Mouse (Mus musculus) spleen, embryonic (tissue): ENCODE measurements around the gene Neurod2.

Experiments used
- CTCF ChIA-PET: fragments of 350-600 bp; sonication (Branson Sonifier 250); formaldehyde crosslinking; loops from one replicate; lab custom pipeline; 2022; lab: Charles Lee

Neurod2 gene

DNA sequence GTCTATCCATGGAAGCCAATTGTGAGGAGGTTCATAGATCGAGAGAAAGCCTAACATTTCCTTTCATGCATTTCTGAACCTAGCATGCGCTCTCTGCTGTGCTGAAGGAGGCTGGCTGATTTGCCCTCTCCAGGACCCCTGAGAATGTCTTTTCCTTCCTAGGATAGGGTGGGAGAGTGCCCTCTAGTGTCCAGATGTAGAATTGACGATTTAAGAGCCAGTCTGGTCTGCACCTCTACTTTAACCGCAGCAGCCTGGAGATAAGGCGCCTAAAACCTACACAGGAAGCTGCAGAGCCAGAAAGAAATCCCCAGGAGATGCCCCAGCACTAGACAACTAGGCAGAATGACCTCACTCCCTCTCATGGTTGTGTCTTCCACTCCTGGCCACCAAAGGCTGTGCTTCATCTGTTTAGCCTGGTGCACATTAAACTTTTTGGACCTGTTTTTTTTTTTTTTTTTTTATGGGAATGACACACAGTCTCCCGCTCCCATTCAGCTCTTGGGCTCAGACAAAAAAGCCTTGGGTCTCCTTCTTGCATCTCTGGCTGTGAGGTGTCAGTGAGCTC lies 26.4 kb upstream of the Neurod2 start:
- CTCF ChIA-PET: interaction anchor here (0.6 to 1.4 kb wide), 5 partner anchors 9 to 1046 kb away, joined by 3 to 6 read pairs (median 5); no protein-coding TSS in a partner anchor

DNA sequence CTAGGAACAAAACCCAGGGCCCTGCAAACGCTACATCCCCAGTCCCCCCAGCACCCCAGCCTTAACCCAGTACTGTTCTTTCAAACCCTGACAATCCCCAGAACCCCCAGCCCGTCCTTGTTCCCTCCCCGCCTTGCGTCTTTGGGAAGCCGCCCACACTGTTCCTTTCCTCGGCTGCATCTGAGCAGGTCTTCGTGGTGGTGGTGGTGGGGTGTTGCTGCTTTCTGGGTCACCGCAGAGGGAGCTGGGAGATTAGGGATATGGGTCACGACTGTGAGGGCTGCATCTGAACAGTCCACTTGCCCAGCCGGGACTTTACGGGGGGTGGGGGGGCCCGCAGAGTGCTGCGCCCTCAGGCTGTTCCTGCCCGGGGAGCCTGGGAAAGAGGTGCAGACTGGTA lies 25.0 kb upstream of the Neurod2 start:
- CTCF ChIA-PET: interaction anchor here (0.6 kb wide), 1 partner anchor 556 kb away, joined by 8 read pairs; no protein-coding TSS in a partner anchor

DNA sequence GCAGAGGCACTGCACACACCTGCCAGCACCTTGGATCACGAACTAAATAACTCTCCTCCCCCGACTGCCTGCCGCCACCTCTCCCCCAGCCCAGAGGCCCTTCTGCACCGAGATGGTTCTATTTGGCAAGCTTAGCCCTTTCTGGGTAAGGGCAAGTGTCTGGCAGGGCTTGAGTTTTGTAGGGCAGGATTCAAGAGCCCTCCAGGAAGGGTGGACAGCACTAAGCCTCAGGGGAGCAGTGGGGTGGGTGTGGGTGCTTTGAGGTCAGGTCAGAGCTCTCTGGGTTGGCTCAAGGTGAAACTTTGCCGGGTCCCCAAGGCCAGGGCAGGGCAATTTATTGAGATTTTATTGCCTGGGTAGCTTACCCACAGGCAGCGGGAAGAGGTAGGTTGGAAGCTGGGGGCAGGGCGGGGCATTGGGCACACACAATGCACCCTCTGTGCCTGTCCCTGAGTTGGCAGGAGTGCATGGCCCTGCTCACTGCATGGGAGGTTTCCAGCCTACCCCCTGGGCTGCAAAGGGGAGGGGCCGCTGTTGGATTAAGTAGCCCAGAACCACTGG lies 24.3 kb upstream of the Neurod2 start:
- CTCF ChIA-PET: interaction anchor here (0.5 kb wide), 1 partner anchor 29 kb away, joined by 3 read pairs; no protein-coding TSS in a partner anchor

DNA sequence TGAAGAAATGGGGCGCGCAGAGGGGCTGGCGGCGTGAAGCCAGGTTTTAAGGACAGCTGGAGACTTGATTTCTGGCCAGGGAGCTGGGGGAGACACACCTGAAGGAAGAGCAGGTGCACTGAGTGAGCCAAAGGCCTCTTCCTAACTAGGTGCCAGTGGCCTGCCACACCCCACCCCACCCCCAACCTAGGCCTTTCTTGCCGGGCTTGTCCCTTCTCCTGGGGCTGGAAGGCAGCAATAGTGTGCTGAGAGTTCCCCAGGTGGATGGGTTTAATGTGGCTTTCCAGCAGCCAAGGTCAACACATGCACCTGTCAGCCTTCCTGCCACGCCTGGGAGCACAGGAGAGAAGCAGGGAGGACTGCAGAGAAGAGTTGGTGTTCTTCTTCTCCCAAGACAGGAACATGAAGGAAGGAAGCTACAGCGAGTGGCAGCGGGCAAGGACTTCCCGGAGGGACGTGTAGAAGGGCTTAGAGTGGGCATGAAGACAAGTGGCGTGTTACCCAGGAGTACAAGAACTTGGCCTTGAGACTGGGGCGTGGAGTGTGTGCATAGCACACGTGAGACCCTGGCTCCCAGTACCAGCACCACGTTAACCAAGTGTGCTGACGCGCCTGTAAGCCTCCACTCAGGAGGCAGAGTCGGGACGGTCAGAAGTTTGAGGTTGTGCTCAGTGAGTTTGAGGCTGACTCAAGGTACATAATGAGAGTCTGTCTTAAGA lies 23.0 kb upstream of the Neurod2 start:
- CTCF ChIA-PET: no interaction called here

DNA sequence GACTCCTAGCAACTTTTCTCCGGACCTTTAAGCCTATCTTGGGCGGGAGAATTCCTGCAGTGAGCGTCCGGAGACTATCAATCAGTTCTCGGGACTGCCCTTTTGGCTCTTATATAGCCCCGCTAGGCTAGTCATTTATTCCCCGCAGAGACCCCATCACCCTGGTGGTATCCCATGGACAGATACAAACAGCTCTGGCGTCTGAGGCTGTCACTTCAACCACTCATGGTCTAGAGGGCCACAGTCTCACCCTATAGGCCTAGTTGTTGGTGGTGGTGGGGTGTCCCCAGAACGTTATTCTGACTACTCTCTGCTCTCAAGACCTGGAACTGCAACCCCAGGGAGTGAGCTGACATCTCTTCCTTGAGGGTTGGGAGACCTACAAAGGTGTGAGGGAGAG lies 19.9 kb upstream of the Neurod2 start:
- CTCF ChIA-PET: no interaction called here

DNA sequence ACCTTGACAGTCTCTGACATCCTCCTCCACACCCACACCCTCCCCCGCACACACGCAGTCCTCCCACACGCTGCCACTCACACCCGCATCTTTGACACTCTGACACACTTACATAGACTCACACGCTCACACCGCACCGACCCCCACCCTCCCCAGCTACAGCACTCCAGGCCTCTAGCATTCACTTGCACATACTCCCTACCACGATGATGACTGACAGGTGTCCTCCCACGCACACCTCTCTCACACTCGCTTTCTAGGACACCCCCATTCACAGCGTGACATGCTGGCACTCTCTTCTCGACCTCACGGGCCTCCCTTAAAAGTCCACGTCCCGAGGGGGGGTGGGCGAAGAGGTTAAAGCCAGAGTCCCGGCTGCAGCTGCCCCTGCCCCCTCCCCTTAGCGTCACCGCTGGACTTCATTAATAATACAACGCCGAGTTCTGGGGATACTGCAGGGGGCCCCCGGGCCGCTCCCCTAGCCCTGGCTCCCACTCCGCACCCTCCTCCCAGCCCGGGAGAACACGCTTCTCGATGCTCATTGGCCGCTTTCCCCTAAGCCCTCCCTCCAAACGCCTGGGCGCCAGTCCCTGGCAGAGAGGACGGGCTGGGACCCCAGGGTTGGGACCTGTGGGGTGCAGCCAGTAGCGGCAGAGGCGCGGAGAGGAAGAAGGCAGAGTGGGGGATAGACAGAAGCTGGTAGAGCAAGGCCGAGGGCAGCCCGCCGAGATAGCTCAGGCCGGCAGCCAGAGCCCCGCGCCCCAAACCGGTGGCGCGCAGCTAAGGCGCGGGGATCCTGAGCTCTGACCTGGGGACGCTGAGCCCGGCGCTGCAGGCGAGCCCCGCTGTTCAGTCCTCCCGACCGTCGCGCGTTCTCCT lies 18.9 kb upstream of the Neurod2 start, which contains the start of gene Ppp1r1b:
TSS of gene Ppp1r1b (plus strand) at position 322 of the 879 bp plus-strand sequence.
- CTCF ChIA-PET: interaction anchor here (0.6 kb wide), 2 partner anchors 239 to 1949 kb away, joined by 3 to 4 read pairs; partner anchors contain the start of gene Ormdl3

DNA sequence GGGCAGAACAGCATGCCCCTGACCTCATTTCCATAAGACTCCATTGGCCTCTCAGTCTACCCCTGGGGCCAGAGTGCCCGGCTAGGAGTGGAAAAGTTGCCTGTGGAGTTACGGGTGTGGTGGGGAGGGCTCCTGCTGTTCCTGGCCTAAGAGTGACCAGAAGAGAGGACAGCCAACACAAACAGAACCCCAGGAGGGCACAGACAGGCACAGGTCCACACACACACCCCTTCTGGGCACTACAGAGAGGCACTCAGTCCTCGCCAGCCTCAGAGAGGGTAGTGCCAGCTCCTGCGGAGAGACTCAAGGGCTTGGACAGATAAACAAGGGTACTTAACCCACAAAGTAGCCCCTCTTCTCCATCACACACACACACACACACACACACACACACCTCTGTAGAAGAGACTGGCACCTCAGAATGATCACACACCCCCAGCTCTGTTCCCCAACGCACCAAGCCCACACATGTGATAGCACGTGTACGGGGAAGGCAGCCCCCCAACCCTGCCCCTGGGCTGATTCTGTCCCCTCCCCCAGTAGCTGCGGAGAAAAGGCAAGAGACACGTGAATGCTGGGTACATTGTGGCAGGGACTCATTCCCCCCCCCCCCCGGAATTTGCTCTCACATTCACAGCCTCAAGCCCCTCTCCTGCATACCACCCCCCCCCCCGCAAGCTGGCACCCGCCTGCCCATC lies 18.1 kb upstream of the Neurod2 start:
- CTCF ChIA-PET: interaction anchor here (0.6 kb wide), 3 partner anchors 50 to 221 kb away, joined by 3 to 6 read pairs (median 3); partner anchors contain the start of gene Mien1

DNA sequence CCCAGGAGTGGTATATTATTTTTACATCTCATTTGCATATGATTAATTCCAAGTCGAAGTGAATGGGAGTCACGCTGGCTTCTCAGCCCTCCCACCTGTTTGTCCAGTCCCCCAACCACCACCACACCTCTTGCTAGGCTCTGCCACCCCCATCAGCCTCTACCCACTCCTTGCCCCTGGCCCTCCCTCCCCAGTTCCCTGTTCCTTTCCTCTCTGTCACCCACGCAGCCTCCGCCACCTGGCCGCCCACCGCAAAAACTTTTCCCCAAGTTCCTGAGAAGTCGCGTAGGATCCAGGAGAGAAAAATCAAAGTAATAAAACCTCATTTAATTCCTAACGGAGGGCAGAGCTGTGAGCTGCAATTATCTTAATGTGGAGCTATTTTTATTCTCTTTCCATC lies 16.7 kb upstream of the Neurod2 start:
- CTCF ChIA-PET: interaction anchor here (1.2 kb wide), 1 partner anchor 9 kb away, joined by 5 read pairs; no protein-coding TSS in a partner anchor

DNA sequence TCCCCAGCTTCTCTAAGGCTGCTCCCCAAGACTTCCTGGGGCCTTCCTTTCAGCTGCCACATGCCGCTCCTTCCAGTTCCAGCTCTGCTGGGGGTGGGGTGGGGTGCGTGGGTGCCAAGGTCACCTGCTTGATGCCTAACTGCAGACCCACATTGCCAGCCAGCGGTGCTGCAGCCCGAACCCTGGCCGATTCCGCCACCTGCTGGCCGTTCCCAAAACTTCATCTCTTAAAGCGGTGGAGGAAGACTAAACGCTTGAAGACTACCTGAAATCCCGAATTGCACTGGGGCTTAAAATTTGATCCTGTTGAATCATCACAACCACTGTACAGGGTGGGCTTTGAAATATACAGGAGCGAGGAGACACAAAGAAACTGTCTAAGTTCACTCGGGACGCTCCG lies 15.8 kb upstream of the Neurod2 start:
- CTCF ChIA-PET: interaction anchor here (0.6 to 0.7 kb wide), 3 partner anchors 23 to 254 kb away, joined by 3 to 6 read pairs (median 4); no protein-coding TSS in a partner anchor

DNA sequence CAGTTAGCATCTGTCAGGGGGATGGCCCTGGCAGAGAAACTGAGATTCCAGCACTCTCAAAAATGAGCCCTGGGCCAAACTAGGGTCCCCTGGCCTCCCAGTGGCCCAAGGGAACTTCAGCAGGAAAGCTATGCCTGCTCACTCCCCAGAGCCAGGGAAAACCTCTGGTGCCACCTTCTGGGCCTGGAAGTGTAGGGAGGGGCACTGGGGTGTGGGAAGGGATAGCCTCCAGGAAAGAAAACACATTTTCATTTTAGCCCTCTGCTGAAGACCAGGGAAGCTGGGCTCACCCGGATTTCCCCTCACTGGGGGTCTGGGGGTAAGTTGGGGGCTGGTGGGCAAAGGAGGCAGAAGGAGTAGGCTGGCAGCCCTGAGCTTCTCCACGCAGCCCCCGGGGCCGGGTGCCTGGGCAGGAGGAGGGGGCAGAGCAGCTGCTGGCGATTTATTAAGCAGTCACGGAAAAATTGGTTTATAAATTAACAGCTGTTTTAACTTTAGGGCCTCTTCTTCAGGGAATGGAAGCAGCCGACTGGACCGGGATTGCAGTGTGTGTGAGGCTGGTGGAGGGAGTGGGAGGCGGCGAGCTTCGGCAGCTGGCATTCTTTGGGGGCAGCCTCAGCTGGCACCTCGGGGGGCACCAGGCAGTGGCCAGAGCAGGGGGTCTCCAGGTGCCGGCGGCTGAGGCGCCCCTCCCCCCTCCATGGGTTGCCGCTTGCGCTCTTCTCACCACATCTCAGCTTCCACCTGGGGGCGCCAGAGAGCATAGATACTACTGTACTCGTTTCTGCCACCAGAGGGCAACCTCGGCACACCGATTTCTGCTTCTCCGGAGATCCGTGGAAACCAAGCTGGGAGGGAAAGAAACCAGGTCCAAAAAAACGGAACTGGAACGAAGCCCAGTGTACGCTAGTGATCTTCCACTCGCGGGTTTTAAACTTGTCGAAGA lies 12.8 kb upstream of the Neurod2 start:
- CTCF ChIA-PET: interaction anchor here (0.6 to 1.7 kb wide), 9 partner anchors 13 to 849 kb away, joined by 3 to 5 read pairs (median 4); no protein-coding TSS in a partner anchor

DNA sequence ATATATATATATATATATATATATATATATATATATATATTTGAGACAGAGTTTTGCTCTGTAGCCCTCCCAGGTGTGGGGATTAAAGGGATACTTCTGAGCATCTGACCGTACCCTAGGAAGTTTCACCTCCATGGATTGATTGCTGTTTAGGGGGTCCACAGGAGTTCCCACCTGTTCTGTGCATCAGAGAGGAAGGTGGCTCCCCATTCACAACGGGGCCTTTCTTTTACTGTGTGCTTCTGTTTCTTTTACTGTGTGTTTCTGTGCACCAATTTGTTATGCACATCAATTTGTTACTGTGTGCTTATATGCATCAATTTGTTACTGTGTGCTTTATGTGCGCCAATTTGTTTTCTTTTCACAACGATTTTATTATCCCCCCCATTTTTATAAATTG lies 11.7 kb upstream of the Neurod2 start:
- CTCF ChIA-PET: interaction anchor here (0.7 to 1.1 kb wide), 2 partner anchors 205 to 848 kb away, joined by 3 to 4 read pairs; no protein-coding TSS in a partner anchor

DNA sequence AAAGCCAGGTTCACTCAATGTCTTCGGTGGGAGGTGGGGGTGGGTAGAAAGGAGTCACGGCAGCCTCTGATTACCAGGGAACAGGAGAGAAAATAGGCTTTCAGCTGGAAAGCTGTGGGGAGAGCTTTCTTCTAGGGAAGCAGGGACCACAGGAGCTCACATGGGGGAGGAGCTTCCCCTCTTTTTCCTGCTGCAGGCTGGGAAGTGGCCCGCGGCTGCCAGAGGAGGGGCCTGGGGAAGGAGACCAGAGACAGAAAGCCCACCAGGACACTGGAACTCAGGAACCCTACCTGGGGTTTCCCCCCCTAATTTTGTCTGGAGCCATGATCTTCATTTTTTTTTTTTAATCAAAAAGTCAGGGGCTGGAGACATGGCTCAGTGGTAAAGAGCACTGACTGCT lies 11.1 kb upstream of the Neurod2 start:
- CTCF ChIA-PET: interaction anchor here (0.6 to 0.7 kb wide), 3 partner anchors 126 to 854 kb away, joined by 4 to 28 read pairs (median 4); no protein-coding TSS in a partner anchor

DNA sequence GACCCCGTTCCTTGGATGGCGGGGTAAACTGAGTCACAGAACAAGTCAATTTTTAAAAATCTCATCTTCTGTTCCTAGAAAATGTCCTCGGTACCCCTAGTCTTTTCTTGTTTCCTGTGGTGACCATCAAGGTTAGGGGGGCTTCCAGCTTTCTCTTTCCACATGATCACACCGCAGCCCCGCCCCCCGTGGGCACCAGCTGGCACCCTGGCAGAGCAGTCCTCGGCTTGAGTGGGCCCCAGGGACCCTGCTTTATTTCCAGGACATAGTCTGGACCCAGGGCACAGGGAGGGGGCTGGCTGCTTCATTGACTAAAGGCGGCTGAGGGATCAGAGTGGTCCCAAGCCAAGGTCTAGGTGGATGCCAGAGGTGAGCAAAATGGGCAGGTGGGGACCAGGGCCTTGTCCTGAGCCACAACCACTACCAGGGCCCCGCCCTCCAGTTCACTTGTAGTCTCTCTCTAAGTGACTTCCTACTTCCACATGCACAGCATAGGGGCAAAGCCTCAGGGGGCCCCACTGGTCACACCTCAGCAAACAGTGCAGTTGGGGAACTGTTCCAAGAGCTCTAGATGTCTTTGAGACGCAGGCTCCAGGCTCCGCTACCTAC lies 10.3 kb upstream of the Neurod2 start:
- CTCF ChIA-PET: interaction anchor here (0.5 to 1.2 kb wide), 6 partner anchors 10 to 855 kb away, joined by 3 to 28 read pairs (median 4); partner anchors contain the start of gene Neurod2

DNA sequence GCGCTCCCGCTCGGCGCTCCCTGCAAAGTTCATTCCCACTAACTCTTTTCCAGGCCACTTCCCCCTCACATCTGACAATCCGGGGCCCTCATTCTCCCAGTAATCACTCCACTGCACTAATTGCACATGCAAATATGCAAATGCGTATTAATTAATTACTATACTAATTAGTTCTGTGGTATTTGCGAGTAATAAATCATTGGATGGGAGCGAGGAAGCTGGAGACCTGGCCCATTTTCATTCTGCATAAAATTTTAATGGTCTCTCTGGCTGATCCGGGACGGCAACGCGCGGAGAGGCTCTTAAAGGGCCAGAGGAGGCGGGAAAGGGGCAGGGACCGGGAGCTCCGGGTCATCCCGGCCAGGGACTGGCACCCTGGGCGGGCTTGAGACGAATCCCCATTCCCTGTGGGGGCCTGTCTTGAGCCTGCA lies 9.6 kb upstream of the Neurod2 start:
- CTCF ChIA-PET: interaction anchor here (1.1 to 1.2 kb wide), 2 partner anchors 9 to 11 kb away, joined by 3 read pairs; partner anchors contain the start of gene Neurod2

DNA sequence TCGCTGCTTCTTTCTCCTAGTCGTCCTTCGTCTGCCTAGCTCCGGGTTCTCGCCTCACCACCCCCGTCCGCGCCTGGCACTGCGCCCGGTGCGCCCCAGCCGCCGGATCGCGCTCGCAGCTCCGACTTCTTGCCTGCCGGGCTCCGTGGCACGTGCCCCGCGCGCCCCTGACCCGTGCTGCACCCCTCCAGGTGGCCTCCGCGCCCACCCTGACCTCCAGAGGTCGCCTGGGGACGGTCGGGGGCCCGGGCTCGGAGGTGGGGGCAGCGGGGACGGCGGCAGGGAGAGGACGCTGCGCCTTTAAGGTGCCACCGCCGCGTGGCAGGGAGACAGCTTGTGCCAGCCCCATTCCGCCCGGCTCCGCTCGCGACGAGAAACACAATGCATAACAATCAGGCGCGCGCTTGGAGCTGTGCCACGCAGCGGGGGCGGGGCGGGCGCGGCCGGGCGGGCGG lies 9.1 kb upstream of the Neurod2 start:
- CTCF ChIA-PET: interaction anchor here (0.6 to 1.1 kb wide), 2 partner anchors 9 to 193 kb away, joined by 3 read pairs; partner anchors contain the start of gene Neurod2

DNA sequence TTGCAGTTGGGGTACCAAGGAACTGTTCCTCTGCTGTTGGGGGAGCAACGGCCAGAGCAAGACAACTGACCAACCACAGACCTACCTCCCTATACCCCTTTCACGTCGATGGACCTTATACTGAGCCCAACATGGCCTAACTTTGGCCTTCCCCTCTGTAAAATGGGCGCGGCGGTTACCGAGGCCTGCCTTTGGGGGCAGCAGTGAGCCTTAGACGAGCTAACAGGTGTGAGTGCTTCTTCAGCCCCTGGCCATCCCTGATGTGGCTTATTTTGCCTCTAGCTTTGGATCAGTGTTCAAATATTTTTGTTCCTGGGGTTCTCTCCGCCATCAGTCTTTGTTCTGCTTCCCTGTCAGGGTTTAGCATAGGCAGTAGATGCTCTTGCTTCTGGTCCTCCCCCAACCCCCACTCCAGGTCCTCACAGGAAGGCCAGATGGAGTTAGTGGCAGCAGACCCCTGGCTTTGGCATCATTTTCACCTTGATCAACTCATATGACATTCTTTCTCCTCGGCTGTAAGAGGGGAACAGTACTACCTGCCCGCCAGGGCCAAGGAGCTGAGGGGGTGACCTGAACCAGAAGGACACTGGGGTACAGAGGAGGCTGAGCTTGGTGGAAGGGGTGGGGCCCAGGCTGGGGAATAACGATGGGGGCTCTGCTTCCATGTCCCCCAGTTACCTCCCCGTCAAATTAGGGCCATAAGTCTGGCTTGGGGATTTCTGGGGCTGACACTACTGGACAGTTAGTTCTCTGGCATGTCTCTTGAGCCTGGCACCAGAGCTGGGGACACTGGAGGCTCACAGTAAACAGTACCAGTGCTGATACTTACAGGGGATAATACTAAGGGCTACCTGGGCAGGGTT lies 7.0 kb upstream of the Neurod2 start:
- CTCF ChIA-PET: interaction anchor here (0.6 kb wide), 1 partner anchor 260 kb away, joined by 6 read pairs; no protein-coding TSS in a partner anchor

DNA sequence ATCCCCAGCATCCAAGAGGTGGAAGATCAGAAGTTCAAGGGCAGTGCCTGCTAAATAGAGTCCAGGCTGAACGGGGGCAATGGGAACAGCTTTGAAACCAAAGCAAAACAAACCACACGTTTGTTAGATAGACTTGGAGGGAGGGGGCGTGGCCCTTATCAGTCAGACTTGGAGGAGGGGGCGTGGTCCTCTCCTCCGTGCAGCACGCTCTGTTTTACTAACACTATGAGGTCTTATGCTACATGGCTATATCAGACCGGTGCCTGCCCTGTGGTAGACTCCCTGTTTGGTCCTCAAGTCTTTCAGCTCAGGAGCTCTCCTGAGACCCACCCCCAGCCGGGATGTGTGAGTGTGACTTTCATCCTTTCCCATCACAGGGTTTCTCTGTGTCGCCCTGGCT lies 5.8 kb upstream of the Neurod2 start:
- CTCF ChIA-PET: no interaction called here
